Mouse (Mus musculus) erythroblast, adult 5-6 weeks (primary cell): ENCODE measurements around the gene Fzd2. TPM values are rescaled to one million over a fixed set of nuclear protein-coding genes. Genes with fewer than 3 reads are reported as not detected.
"Not testable (repeated sequence)": the region's sequence is repeated elsewhere in the genome, so short reads cannot be mapped to it uniquely, and the experiment has no call there.

ENCODE experiments used
- ATAC-seq: replicated peaks from 2 replicates; pipeline ENCODE4 v1.8.0; 2016; ENCODE audit warnings: moderate number of reproducible peaks, mild to moderate bottlenecking, moderate TSS enrichment, inconsistent platforms; ENCODE audit not compliant: poor library complexity, low FRiP score, severe bottlenecking
- total RNA-seq, 2 experiments: library from RNA; stranded (forward) in 1 of 2; stranded (reverse) in 1 of 2; fragments of 150-400 nt in 1 of 2; fragments of 200-764, 138-1000 nt in 1 of 2; gene quantifications; 2 replicates each; pipeline versions ENCODE4 v1.2.3 to v1.2.4; 2015 to 2017; ENCODE audit warnings: low replicate concordance in 2 of 2

The Fzd2 gene
- total RNA-seq, 2 experiments from 2014 or later, result not detected

GRCm38 (mm10) chr11:102579165-102580033, 24.8 kb upstream of the Fzd2 start, which contains the start of gene Gm11627:
TSS of gene Gm11627 (minus strand) at chr11:102579461.
- ATAC-seq, result no peak

DNA sequence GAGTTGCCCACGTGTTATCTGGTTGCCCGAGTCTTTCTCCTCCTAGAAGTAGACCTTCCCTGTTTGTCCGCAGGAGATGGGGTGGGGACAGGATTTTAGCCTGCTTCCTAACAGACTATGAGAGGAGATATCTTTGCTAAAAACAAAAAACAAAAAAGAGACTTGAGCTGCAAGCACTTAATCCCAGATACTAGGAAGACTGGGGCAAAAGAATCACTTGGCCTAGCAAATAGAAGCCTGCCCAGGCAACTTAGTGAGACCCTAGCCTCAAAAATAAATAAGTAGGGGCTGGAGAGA, 24.2 kb upstream of the Fzd2 start:
- no peak for ATAC-seq

- no peak for ATAC-seq
These were observed 22.7 kb upstream of the Fzd2 start for GRCm38 (mm10) chr11:102581281-102582015.

- ATAC-seq, result no peak
These were observed 22.1 kb upstream of the Fzd2 start for GRCm38 (mm10) chr11:102582016-102582610.

- no peak for ATAC-seq
These were observed 21.5 kb upstream of the Fzd2 start for GRCm38 (mm10) chr11:102582736-102583135.

DNA sequence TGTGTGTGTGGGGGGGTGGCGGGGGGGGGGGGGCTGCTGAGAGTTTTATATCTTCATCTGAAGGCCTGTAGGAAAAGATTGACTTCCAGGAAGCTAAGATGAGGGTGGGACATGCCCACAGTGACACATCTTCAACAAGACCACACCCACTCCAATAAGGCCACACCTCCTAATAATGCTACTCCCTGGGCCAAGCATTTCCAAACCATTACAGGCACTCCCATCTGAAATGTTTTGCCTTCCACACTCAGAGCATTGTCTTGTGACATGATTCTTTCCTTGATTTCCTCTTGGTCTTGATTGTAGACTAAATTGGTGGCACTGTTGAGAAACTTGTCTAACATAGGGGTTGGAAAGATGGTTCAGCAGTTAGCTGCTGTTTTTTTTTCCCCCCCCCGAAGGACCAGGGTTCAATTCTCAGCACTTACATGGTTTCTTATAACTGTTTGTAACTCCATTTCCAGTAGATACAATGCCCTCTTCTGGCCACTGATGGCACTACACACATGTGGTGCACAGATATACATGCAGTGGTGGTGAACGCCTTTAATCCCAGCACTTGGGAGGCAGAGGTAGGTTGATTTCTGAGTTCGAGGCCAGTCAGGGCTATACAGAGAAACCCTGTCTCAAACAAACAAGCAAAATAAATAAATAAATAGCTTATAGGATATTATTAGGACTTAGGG, 17.6 kb upstream of the Fzd2 start:
- no peak for ATAC-seq

GRCm38 (mm10) chr11:102587554-102587953, 16.6 kb upstream of the Fzd2 start:
- ATAC-seq, result no peak

GRCm38 (mm10) chr11:102595341-102595820, 8.8 kb upstream of the Fzd2 start:
- ATAC-seq, result no peak

- no peak for ATAC-seq
These were observed 4.3 kb upstream of the Fzd2 start for GRCm38 (mm10) chr11:102599912-102600311.

GRCm38 (mm10) chr11:102602816-102603495, 1.2 kb upstream of the Fzd2 start:
- ATAC-seq, result no peak

GRCm38 (mm10) chr11:102603496-102603850, 723 bp upstream of the Fzd2 start:
- no peak for ATAC-seq

DNA sequence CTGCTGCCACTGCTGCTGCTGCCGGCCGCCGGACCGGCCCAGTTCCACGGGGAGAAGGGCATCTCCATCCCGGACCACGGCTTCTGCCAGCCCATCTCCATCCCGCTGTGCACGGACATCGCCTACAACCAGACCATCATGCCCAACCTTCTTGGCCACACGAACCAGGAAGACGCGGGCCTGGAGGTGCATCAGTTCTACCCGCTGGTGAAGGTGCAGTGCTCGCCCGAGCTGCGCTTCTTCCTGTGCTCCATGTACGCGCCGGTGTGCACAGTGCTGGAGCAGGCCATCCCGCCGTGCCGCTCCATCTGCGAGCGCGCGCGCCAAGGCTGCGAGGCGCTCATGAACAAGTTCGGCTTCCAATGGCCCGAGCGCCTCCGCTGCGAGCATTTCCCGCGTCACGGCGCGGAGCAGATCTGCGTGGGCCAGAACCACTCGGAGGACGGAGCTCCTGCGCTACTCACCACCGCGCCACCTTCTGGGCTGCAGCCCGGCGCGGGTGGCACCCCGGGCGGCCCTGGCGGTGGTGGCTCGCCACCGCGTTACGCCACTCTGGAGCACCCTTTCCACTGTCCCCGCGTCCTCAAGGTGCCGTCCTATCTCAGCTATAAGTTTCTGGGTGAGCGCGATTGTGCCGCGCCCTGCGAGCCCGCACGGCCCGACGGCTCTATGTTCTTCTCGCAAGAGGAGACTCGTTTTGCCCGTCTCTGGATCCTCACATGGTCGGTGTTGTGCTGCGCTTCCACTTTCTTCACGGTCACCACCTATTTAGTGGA, 769 bp downstream of the Fzd2 start:
- peak; percentile 27; the same call in 1 of the 2 replicates for ATAC-seq

DNA sequence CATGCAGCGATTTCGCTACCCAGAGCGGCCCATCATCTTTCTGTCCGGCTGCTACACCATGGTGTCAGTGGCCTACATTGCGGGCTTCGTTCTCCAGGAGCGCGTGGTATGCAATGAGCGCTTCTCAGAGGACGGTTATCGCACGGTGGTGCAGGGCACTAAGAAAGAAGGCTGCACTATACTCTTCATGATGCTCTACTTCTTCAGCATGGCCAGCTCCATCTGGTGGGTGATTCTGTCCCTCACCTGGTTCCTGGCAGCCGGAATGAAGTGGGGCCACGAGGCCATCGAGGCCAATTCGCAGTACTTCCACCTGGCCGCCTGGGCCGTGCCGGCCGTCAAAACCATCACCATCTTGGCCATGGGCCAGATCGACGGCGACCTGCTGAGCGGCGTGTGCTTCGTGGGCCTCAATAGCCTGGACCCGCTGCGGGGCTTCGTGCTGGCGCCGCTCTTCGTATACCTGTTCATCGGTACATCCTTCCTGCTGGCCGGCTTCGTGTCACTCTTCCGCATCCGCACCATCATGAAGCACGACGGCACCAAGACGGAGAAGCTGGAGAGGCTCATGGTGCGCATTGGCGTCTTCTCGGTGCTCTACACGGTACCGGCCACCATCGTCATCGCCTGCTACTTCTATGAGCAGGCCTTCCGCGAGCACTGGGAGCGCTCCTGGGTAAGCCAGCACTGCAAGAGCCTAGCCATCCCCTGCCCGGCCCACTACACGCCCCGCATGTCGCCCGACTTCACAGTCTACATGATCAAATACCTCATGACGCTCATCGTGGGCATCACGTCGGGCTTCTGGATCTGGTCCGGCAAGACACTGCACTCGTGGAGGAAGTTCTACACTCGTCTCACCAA, 1.6 kb downstream of the Fzd2 start:
- no peak for ATAC-seq

- ATAC-seq, result no peak
These were observed 2.6 kb downstream of the Fzd2 start for GRCm38 (mm10) chr11:102606751-102607171.

DNA sequence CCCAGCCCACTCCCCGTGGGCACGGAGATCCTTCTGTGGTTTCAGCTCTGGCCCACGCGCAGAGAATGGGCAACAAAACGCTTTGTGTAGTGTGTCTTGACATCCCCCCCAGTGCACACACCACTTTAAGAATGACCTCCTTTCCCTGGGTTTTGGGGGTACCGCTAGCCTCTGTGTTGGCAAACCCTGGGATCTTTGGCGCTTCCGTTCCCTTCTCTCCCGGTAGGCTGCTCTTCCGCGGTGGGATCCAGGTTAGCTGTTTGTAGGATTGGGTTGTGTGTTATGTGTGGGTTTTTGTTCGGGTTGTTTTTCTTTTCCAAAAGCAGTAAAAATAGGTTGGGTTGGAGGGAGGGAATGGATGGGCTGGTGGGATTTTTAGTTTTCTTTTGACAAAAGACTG, 3.0 kb downstream of the Fzd2 start:
- ATAC-seq, result not testable (repeated sequence)

GRCm38 (mm10) chr11:102607686-102608548, 3.7 kb downstream of the Fzd2 start:
- ATAC-seq, result no peak

- ATAC-seq, result no peak
These were observed 4.5 kb downstream of the Fzd2 start for GRCm38 (mm10) chr11:102608691-102609090.
